Mouse (Mus musculus) CH12.LX (cell line): Measurements from ENCODE around the gene Ccdc158.

Source experiments
- MAX ChIP-seq: IDR thresholded peaks from 2 replicates; pipeline ENCODE4 v1.6.1; 2011; ENCODE audit warnings: low read length, improper control_type of control experiment
- MEF2A ChIP-seq: IDR thresholded peaks from 2 replicates; pipeline ENCODE4 v1.6.1; 2014; ENCODE audit warnings: low read depth, mild to moderate bottlenecking, inconsistent platforms, low read length, improper control_type of control experiment, borderline replicate concordance
- TCF12 ChIP-seq: IDR thresholded peaks from 2 replicates; pipeline ENCODE4 v1.6.1; 2014; ENCODE audit warnings: low read depth, mild to moderate bottlenecking, inconsistent platforms, low read length, improper control_type of control experiment

DNA sequence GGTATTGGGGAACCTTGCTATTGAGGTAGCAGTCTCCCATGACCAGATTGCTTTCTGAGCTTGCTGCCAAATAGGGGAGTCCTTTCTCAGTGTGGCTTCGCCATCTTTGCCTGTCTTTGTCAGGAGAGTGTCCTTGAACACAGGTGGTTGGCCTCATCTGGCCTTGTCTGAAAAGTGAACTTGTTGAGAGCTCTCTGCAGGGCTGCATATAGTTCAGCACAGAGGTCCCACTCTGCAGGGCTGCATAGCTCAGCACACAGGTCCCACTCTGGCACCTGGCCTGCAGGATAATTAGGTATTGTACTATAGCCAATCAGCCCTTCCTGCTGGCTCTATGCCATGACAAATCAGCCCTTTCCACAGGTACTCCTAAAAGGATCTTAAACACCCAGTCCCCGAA, 114.9 kb downstream of the Ccdc158 start:
- TF ChIP-seq MAX, result no peak
- no peak for TF ChIP-seq MEF2A
- TF ChIP-seq TCF12, result no peak
